Mouse (Mus musculus): ENCODE data around the gene Bcl2a1a. TPM values are rescaled to one million over a fixed set of nuclear protein-coding genes. Genes with fewer than 3 reads are reported as not detected.
"Not testable (repeated sequence)": the region's sequence is repeated elsewhere in the genome, so short reads cannot be mapped to it uniquely, and the experiment has no call there.

Bcl2a1a gene
- polyA plus RNA-seq (2015; fragmentation: Nextera tagmentation; extraction: Ambion mirVana) = 0.69 and 0.71 TPM in 2 replicates

DNA sequence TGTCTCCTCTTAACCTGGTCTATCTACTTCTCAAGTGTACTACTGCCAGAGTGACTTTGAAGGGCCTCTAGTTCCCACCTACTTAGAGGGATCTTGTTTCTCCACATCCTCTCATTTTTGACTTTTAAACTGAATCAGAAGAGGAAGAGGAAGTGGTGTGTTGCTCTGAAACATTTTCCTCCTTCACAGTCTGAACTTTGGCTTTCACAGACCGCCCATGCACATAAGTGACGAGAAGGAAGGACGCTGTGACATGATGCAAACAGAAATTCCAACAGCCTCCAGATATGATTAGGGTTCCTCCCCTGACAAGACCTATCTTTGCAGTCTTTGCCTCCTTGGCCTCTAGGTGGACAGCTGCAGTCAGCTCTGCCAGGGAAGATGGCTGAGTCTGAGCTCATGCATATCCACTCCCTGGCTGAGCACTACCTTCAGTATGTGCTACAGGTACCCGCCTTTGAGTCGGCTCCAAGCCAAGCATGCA is at the start of gene Bcl2a1a:
Gene Bcl2a1a, plus strand, starts transcription at position 231 of the 484 bp plus-strand sequence.
- WGBS = 62% methylated on average over 5 of the region's 5 CpGs
- not testable (repeated sequence) for H3K27me3 ChIP-seq; H3K4me3 ChIP-seq; H3K4me1 ChIP-seq (replicated peaks); H3K9me3 ChIP-seq (replicated peaks); H3K36me3 ChIP-seq; H3K27ac ChIP-seq; H3K9ac ChIP-seq; ATAC-seq (replicated peaks; ENCODE audit: insufficient number of reproducible peaks, insufficient read depth, low FRiP score, low read depth); H3K4me2 ChIP-seq

DNA sequence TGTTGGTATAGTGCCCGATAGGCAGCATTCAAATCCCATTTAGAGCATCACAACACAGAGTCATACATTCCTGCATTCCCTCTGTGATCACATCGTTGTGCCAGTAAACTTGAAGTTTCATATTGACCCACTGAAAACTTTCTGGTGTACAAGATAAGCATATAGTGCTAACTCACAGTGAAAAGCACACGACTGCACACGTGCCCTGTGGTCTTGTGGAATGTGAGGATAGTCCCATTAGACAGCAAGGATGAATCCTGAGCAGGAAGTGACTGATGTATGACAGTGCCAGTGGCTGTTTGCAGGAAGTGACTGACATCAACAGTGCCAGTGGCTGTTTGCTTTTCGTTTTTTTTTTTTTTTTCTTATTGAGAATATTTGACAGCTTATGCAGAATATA is 40.1 kb upstream of the Bcl2a1a start:
- not testable (repeated sequence) for ATAC-seq (replicated peaks; ENCODE audit: insufficient number of reproducible peaks, insufficient read depth, low FRiP score, low read depth); H3K9ac ChIP-seq; H3K4me2 ChIP-seq; H3K4me1 ChIP-seq (replicated peaks); H3K36me3 ChIP-seq; H3K9me3 ChIP-seq (replicated peaks); H3K27me3 ChIP-seq; H3K4me3 ChIP-seq; H3K27ac ChIP-seq
- WGBS = 66% methylated on average over 5 of the region's 5 CpGs

DNA sequence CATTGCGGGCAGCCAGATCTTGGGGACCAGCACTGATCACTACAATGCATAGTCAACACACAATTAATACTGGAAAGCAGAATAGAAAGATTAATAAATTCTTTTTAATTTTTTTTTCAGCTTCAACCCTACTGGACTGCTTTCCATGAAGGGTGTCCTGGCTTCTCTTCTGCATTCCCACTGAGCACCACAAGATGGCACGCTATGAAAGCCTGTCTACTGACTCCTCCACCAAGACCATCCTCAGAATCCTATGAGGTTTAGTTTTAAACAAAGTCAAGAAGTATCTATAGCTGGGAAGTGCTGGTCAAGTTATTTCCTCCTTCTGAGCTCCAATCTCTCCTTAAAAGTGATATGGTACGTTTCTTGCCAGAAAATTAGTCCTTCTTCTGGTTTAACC is 18.4 kb upstream of the Bcl2a1a start:
- not testable (repeated sequence) for H3K4me1 ChIP-seq (replicated peaks); H3K4me3 ChIP-seq; H3K9me3 ChIP-seq (replicated peaks); H3K36me3 ChIP-seq; H3K27me3 ChIP-seq; H3K27ac ChIP-seq; ATAC-seq (replicated peaks; ENCODE audit: insufficient number of reproducible peaks, insufficient read depth, low FRiP score, low read depth); H3K9ac ChIP-seq; H3K4me2 ChIP-seq
- 20% methylated on average over 2 of the region's 3 CpGs for WGBS

DNA sequence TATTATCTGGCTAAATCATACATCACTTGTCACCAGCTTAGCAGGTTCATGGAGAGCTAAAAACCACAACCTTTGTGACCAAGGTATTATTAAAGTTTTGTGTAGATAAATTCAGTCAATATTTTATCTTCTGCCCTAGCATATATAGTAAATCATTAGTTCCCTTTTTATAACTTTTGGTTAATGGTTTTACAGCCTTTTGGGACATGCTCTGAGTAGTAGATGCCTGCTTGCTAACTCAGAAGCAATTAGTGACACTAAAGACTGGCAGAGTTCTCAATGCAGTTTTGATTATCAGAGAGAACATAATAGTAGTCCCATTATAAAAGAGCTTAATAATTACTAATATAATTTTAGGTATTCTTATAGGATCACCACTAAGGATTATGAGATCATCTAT is 5.2 kb upstream of the Bcl2a1a start:
- H3K4me1 ChIP-seq (replicated peaks); H3K27ac ChIP-seq; H3K4me2 ChIP-seq; H3K9ac ChIP-seq; H3K36me3 ChIP-seq; ATAC-seq (replicated peaks; ENCODE audit: insufficient number of reproducible peaks, insufficient read depth, low FRiP score, low read depth); H3K4me3 ChIP-seq; H3K9me3 ChIP-seq (replicated peaks); H3K27me3 ChIP-seq: not testable (repeated sequence)

DNA sequence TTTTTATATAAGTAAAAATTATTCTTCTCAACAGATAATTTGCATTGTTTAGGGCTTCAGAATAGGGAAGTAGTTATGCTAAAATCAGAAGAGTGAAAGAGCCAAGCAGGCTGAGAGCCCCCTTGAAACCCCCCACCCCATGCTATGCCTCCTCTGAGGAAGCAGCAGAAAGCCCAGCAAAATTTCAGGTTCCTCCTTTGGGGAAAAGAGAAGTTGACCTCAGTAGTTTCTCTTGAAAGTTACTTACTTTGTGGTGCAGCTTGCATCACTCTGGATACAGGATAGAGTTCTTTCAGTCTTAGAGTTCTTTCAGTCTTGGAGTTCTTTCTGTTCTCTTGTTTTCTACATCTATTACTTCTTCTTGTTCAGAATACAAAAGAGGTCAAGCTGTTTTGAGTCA is 3.5 kb upstream of the Bcl2a1a start:
- not testable (repeated sequence) for H3K27me3 ChIP-seq; H3K9me3 ChIP-seq (replicated peaks); H3K4me3 ChIP-seq; H3K27ac ChIP-seq; ATAC-seq (replicated peaks; ENCODE audit: insufficient number of reproducible peaks, insufficient read depth, low FRiP score, low read depth); H3K4me1 ChIP-seq (replicated peaks); H3K36me3 ChIP-seq; H3K4me2 ChIP-seq; H3K9ac ChIP-seq

DNA sequence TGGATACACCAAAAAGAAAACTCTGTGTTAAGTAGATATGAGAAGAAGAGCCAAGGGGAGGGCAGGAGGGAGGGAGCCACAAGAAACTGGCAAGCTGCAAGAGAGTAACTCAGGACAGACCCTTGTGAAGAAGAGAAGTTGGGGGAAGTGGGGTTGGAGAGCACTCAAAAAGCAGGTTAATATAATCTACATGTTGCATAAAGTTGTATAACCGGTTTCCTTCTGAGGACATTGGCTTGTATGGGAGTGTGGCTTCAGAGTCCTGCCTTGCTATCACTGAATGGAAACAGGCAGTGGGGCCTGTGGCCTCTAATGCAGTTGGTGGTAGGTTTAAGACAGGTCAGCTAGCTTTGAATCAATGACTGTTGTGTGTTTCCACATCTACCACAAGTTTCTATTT is 1.5 kb upstream of the Bcl2a1a start:
- H3K9ac ChIP-seq; H3K27ac ChIP-seq; H3K4me1 ChIP-seq (replicated peaks); ATAC-seq (replicated peaks; ENCODE audit: insufficient number of reproducible peaks, insufficient read depth, low FRiP score, low read depth); H3K4me3 ChIP-seq; H3K4me2 ChIP-seq; H3K9me3 ChIP-seq (replicated peaks); H3K27me3 ChIP-seq; H3K36me3 ChIP-seq: not testable (repeated sequence)
- WGBS = 82% methylated on average over 1 of the region's 1 CpGs

DNA sequence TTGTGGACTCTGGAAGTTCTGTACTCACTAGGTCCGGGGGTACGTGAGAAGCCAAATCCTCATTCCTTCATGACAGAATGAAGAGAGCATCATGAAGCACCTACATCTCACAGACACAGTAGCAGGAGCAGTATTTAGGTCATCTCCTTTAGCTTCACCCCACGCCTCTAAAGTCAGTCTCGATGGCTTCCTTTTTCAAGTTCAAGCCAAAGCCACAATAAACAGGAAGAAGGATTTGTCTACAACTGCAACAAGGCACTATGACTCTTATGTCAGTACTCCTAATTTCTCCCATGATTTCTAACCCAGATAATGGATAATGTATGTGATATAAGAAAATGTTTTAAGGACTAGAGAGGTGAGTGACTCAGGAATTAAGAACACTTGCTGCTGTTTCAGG is 665 bp upstream of the Bcl2a1a start:
- not testable (repeated sequence) for ATAC-seq (replicated peaks; ENCODE audit: insufficient number of reproducible peaks, insufficient read depth, low FRiP score, low read depth); H3K36me3 ChIP-seq; H3K9me3 ChIP-seq (replicated peaks); H3K4me2 ChIP-seq; H3K27ac ChIP-seq; H3K27me3 ChIP-seq; H3K9ac ChIP-seq; H3K4me3 ChIP-seq; H3K4me1 ChIP-seq (replicated peaks)
- WGBS = 74% methylated on average over 3 of the region's 4 CpGs

DNA sequence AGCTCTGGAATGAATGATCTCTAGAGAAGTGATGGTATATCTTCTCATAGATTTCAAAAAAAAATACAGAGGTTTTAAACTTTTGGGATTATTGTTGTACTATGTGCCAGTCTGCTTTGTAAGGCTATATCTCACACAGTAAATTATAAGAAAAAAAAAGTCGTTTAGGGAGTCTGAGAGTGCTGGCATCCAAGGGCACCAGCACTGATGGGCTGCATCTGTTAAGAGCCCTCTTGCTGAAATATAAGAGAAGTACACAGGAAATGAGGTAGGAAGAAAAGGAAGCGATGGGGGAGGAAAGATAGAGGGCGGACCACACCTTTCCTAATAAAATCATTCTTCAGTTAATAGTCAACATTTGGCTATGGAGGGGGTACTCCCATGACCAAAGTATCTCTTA is 2.2 kb downstream of the Bcl2a1a start:
- no peak overlapping the region for H3K27ac ChIP-seq
- no peaks in the 10 kb centered on the region for H3K9me3 ChIP-seq (replicated peaks)
- H3K4me2 ChIP-seq = no peak overlapping the region
- H3K9ac ChIP-seq = no peak overlapping the region
- H3K27me3 ChIP-seq = no peaks in the 10 kb centered on the region
- no peak overlapping the region for H3K4me3 ChIP-seq
- WGBS = 71% methylated on average over 3 of the region's 3 CpGs
- ATAC-seq (replicated peaks; ENCODE audit: insufficient number of reproducible peaks, insufficient read depth, low FRiP score, low read depth) = no peak
- no peaks in the 10 kb centered on the region for H3K4me1 ChIP-seq (replicated peaks)
- no peaks in the 10 kb centered on the region for H3K36me3 ChIP-seq

DNA sequence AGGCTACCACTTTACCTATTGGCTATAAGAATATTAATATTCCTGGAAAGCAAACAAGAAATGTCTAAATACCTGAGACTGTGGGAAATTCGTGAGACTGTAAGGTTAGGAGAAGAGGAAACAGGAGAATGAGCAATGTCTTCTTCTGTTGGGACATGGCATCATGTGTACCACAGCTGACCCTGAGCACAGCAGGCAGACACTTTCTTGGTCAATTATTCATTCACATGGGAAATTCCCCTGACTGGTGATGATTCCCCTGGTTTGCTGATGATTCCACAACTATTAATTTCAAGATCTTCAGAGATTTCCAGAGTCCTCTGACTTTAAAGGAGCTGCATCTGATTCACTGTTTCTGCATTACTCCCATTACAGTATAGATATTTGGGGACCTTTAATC is 3.3 kb downstream of the Bcl2a1a start:
- H3K9ac ChIP-seq; H3K4me3 ChIP-seq; H3K27me3 ChIP-seq; H3K27ac ChIP-seq; ATAC-seq (replicated peaks; ENCODE audit: insufficient number of reproducible peaks, insufficient read depth, low FRiP score, low read depth); H3K9me3 ChIP-seq (replicated peaks); H3K4me2 ChIP-seq; H3K36me3 ChIP-seq; H3K4me1 ChIP-seq (replicated peaks): not testable (repeated sequence)
- 42% methylated on average over 1 of the region's 1 CpGs for whole genome bisulfite sequencing

DNA sequence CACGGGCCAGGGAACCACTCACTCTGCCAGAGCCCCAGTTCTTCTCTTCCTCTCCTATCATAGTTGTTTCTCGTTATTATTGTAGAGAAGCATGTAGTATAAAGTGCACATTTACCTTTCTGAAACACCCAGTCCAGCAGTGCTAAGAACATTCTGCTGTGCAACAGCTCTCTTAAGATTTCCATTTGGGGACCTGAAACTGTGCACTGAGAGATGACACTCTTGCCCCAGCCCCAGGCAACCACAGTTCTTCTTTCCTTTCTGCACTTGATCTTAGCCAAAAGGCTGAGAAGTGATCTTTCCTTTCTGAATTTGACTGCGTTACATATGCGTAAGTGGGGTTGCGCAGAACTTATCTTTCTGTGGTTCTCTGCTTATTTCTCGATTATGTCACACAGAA is 9.8 kb downstream of the Bcl2a1a start:
- not testable (repeated sequence) for H3K4me3 ChIP-seq; H3K4me1 ChIP-seq (replicated peaks); H3K9ac ChIP-seq; H3K27ac ChIP-seq; H3K36me3 ChIP-seq; H3K27me3 ChIP-seq; H3K4me2 ChIP-seq; H3K9me3 ChIP-seq (replicated peaks); ATAC-seq (replicated peaks; ENCODE audit: insufficient number of reproducible peaks, insufficient read depth, low FRiP score, low read depth)
- WGBS = 70% methylated on average over 1 of the region's 6 CpGs

DNA sequence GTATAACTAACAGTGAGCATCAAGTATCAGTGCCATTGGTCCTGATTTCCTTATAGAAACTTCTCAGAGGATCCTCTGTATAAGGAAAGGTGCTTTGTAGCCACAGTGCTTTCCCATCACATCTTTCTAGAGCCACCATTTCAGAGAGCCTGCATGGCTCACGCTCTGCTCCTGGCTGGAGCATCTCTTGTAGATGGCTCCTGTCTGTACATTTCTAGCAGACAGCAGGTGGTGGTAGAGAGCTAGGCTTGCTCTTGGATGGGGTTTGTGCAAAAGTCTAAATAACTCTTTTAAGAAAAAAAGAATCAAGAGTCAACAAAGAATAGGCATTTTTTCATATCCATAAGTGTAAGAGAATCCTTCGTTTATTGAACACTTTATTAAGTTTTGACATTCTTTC is 12.8 kb downstream of the Bcl2a1a start:
- H3K9ac ChIP-seq; H3K9me3 ChIP-seq (replicated peaks); H3K4me2 ChIP-seq; H3K27ac ChIP-seq; H3K36me3 ChIP-seq; ATAC-seq (replicated peaks; ENCODE audit: insufficient number of reproducible peaks, insufficient read depth, low FRiP score, low read depth); H3K27me3 ChIP-seq; H3K4me3 ChIP-seq; H3K4me1 ChIP-seq (replicated peaks): not testable (repeated sequence)
- WGBS = 58% methylated on average over 2 of the region's 2 CpGs

DNA sequence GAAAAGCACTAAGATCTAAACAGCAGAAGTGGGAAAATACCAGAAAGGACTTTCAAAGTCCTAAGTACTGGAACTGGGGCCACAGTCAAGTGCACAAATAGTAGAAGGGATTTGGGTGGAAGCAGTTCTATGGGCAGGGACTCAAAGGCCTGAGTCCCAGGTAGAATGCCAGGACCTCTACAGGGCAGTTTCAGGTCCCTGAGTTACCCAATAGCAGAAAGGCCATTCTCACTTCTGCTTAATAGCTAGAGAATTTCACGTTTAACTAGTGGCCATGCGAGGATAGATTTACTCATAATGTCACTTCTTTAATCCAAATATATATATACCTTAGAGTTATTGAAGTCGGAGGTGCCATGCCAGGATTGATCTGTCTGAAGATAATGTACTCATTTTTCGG is 20.2 kb downstream of the Bcl2a1a start:
- not testable (repeated sequence) for H3K4me3 ChIP-seq; H3K9me3 ChIP-seq (replicated peaks); H3K9ac ChIP-seq; H3K27me3 ChIP-seq; H3K36me3 ChIP-seq; ATAC-seq (replicated peaks; ENCODE audit: insufficient number of reproducible peaks, insufficient read depth, low FRiP score, low read depth); H3K4me1 ChIP-seq (replicated peaks); H3K27ac ChIP-seq; H3K4me2 ChIP-seq
- WGBS = 66% methylated on average over 4 of the region's 4 CpGs

DNA sequence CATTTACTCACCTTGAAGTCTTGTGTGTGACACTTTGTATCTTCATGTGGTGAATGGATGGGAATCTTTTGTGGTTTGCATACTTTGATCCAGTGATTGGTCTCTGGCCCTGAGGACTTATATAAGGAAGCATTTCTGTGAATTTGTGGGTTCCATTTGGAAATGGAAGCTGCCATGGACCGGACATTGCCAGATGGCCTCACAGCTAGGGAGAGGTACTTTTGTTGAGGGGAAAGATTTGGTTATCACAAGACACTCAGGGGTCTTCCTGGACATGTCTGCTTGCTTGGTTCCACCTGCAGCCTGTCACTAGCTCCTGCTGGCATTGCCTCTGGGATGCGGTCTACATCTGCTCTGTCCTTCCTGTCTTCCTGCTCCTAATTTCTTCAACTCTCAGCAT is 23.1 kb downstream of the Bcl2a1a start:
- not testable (repeated sequence) for H3K4me2 ChIP-seq; H3K4me1 ChIP-seq (replicated peaks); ATAC-seq (replicated peaks; ENCODE audit: insufficient number of reproducible peaks, insufficient read depth, low FRiP score, low read depth); H3K4me3 ChIP-seq; H3K9me3 ChIP-seq (replicated peaks); H3K27ac ChIP-seq; H3K27me3 ChIP-seq; H3K9ac ChIP-seq; H3K36me3 ChIP-seq
- 86% methylated on average over 2 of the region's 2 CpGs for WGBS

Data from heart, embryonic 15.5 days (tissue).